Mouse (Mus musculus) kidney, embryonic 14.5 days (tissue): ENCODE measurements around the gene Supt20. TPM values are rescaled to one million over a fixed set of nuclear protein-coding genes. Genes with fewer than 3 reads are reported as not detected.

ENCODE experiments used
- ATAC-seq: fragments of 200-750 bp; cut with Nextera tagmentation; 2 replicates; pipeline ENCODE4 v1.8.0; 2017; ENCODE audit warnings: moderate number of reproducible peaks, mild to moderate bottlenecking, moderate TSS enrichment, moderate library complexity; ENCODE audit not compliant: low FRiP score, low TSS enrichment
- H3K27ac ChIP-seq: fragments of 300-500 bp; sonication (generic); 2 replicates; pipeline ENCODE4 v1.5.1; 2014; ENCODE audit warnings: low read depth, mild to moderate bottlenecking, low read length, moderate library complexity, mixed read lengths
- H3K27me3 ChIP-seq: fragments of 300-500 bp; sonication (generic); 2 replicates; pipeline ENCODE4 v1.6.1; 2014; ENCODE audit warnings: mild to moderate bottlenecking, low read length; ENCODE audit not compliant: control insufficient read depth, insufficient read depth
- H3K36me3 ChIP-seq: fragments of 300-500 bp; sonication (generic); 2 replicates; pipeline ENCODE4 v1.6.1; 2014; ENCODE audit warnings: low read length, mixed read lengths; ENCODE audit not compliant: control insufficient read depth, insufficient read depth
- H3K4me1 ChIP-seq: fragments of 300-500 bp; sonication (generic); 2 replicates; pipeline ENCODE4 v1.6.1; 2014; ENCODE audit warnings: low read length, mixed read lengths; ENCODE audit not compliant: control insufficient read depth, insufficient read depth
- H3K4me2 ChIP-seq: fragments of 300-500 bp; sonication (generic); replicated peaks from 2 replicates; pipeline ENCODE4 v1.6.1; 2014; ENCODE audit warnings: low read depth, mild to moderate bottlenecking, low read length
- H3K4me3 ChIP-seq: fragments of 300-500 bp; sonication (generic); 2 replicates; pipeline ENCODE4 v1.5.1; 2014; ENCODE audit warnings: mild to moderate bottlenecking, low read length
- H3K9ac ChIP-seq: fragments of 300-500 bp; sonication (generic); 2 replicates; pipeline ENCODE4 v1.6.1; 2014; ENCODE audit warnings: low read depth, mild to moderate bottlenecking, low read length, moderate library complexity
- H3K9me3 ChIP-seq: fragments of 300-500 bp; sonication (generic); 2 replicates; pipeline ENCODE4 v1.6.1; 2016; ENCODE audit warnings: low read length; ENCODE audit not compliant: control insufficient read depth
- WGBS: fragments of 180-500 bp; shearing (Covaris S2); extraction: QIAGEN DNeasy Blood & Tissue Kit; methylation state at CpG from one replicate; pipeline ENCODE4 v1.1.7; 2014; 5-methylcytosine and 5-hydroxymethylcytosine counted together
- polyA plus RNA-seq: library from polyadenylated mRNA; unstranded; fragments of >200 nt; fragmentation: Nextera tagmentation; extraction: Ambion mirVana; gene quantifications from 2 replicates; pipeline ENCODE4 v1.2.1, GENCODE M21; 2014

Supt20 gene
- polyA plus RNA-seq, 1 experiment from 2014 or later = 121 TPM

GRCm38 (mm10) chr3:54735247-54736046, 42.8 kb downstream of the Supt20 start, which contains the start of the genes Exosc8 and Alg5:
TSS of gene Exosc8 (minus strand) at chr3:54735393.
TSS of gene Alg5 (plus strand) at chr3:54735539.
- Histone ChIP-seq H3K27me3 (no peaks in the 10 kb centered on the region), H3K27ac (peak within 1 kb of the TSS; percentile 91), H3K4me3 (peak within 1 kb of the TSS; percentile 81), H3K9ac (peak within 1 kb of the TSS; percentile 89), H3K4me1 (peaks cover 10% of the 10 kb centered on the region; the same call in 1 of the 2 replicates), H3K9me3 (no peaks in the 10 kb centered on the region), H3K4me2 (peak within 1 kb of the TSS; percentile 81), H3K36me3 (peaks cover 38% of the 10 kb centered on the region)
- peak; percentile 92 for ATAC-seq
- under 1% methylated on average over 54 of the region's 65 CpGs for WGBS

GRCm38 (mm10) chr3:54736101-54736927, 43.7 kb downstream of the Supt20 start:
- Histone ChIP-seq H3K4me3 (peak overlapping the region; percentile 81), H3K4me1 (peaks cover 10% of the 10 kb centered on the region; the same call in 1 of the 2 replicates), H3K27ac (peak overlapping the region; percentile 91; the same call in 1 of the 2 replicates), H3K9me3 (no peaks in the 10 kb centered on the region), H3K27me3 (no peaks in the 10 kb centered on the region), H3K9ac (peak overlapping the region; percentile 89), H3K36me3 (peaks cover 38% of the 10 kb centered on the region), H3K4me2 (peak overlapping the region; percentile 81)
- no peak for ATAC-seq
- 52% methylated on average over 18 of the region's 18 CpGs for WGBS

- Histone ChIP-seq H3K4me2 (no peak overlapping the region), H3K36me3 (peaks cover 38% of the 10 kb centered on the region)
- ATAC-seq = no peak
Measured at GRCm38 (mm10) chr3:54737317-54737716, 44.7 kb downstream of the Supt20 start.

DNA sequence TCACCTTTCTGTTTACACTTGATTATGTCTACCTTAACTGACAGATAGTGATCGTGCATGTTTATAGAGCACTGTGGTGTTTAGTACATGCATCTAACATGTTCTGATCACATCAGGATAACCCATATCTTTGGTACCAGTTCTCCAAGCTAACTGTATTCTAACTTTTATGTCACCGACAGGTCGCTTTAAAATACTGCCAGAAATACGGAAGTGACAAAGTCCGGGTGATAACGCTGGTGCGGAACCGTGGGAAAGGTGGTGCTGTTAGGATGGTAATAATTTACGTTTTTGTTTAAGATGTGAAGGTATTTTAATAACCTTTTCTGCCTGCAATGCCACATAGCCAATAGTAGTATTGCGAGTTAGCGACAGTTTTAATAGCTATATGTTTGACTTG, 49.4 kb downstream of the Supt20 start:
- Histone ChIP-seq H3K9me3 (no peaks in the 10 kb centered on the region), H3K4me2 (no peak overlapping the region), H3K27ac (no peak overlapping the region), H3K9ac (no peak overlapping the region), H3K4me3 (no peak overlapping the region), H3K36me3 (peaks cover 73% of the 10 kb centered on the region), H3K4me1 (no peaks in the 10 kb centered on the region), H3K27me3 (no peaks in the 10 kb centered on the region)
- ATAC-seq = no peak
- WGBS = 92% methylated on average over 11 of the region's 11 CpGs

More at GRCm38 (mm10) chr3:54737317-54737716, 44.7 kb downstream of the Supt20 start:
- Histone ChIP-seq H3K4me1 (peaks cover 10% of the 10 kb centered on the region; the same call in 1 of the 2 replicates), H3K4me3 (no peak overlapping the region), H3K9ac (no peak overlapping the region), H3K9me3 (no peaks in the 10 kb centered on the region), H3K27ac (no peak overlapping the region), H3K27me3 (no peaks in the 10 kb centered on the region)
- WGBS = 94% methylated on average over 8 of the region's 8 CpGs

DNA sequence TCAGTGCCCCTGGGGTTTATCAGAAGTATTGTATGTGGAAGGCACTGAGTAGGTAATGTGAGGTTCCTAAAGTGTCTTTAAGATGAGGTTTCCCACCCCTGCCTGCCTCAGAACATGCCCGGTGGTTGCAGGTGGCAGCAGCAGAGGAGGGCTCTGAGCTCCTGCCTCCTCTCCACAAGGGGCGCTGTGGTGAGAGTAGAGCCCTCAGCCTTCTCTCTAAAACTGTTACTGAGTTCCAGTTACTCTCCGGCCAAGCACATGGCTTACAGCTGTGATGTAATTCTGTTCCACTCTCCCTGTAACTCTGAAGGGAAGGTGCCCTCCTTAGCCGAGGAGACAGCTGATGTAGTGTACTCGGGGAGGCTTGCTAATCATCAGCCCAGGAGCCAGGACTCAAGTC, 53.2 kb downstream of the Supt20 start:
- H3K27me3 ChIP-seq = no peaks in the 10 kb centered on the region
- H3K4me1 ChIP-seq = no peaks in the 10 kb centered on the region
- H3K9ac ChIP-seq = no peak overlapping the region
- H3K36me3 ChIP-seq = peaks cover 95% of the 10 kb centered on the region
- ATAC-seq = peak; percentile 39; the same call in 1 of the 2 replicates
- 60% methylated on average over 5 of the region's 5 CpGs for WGBS
- H3K27ac ChIP-seq = no peak overlapping the region
- H3K9me3 ChIP-seq = no peaks in the 10 kb centered on the region
- H3K4me3 ChIP-seq = no peak overlapping the region
- no peak overlapping the region for H3K4me2 ChIP-seq

- ATAC-seq = no peak
- Histone ChIP-seq H3K9ac (no peak overlapping the region), H3K4me2 (no peak overlapping the region), H3K4me3 (no peak overlapping the region), H3K4me1 (peaks cover 9% of the 10 kb centered on the region; the same call in 1 of the 2 replicates), H3K27ac (no peak overlapping the region), H3K9me3 (no peaks in the 10 kb centered on the region), H3K27me3 (no peaks in the 10 kb centered on the region), H3K36me3 (peaks cover 25% of the 10 kb centered on the region)
- 64% methylated on average over 4 of the region's 4 CpGs for WGBS
Measured at GRCm38 (mm10) chr3:54753411-54753810, 60.8 kb downstream of the Supt20 start.

- H3K9ac ChIP-seq = peak within 1 kb of the TSS; percentile 76
- no peaks in the 10 kb centered on the region for H3K9me3 ChIP-seq
- H3K36me3 ChIP-seq = peaks cover 5% of the 10 kb centered on the region
- WGBS = under 1% methylated on average over 65 of the region's 66 CpGs
- peak within 1 kb of the TSS; percentile 99 for H3K4me2 ChIP-seq
- peak within 1 kb of the TSS; percentile 71 for H3K4me3 ChIP-seq
- peak; percentile 89 for ATAC-seq
- H3K4me1 ChIP-seq = peaks cover 9% of the 10 kb centered on the region; the same call in 1 of the 2 replicates
- no peaks in the 10 kb centered on the region for H3K27me3 ChIP-seq
- peak within 1 kb of the TSS; percentile 76 for H3K27ac ChIP-seq
Measured at GRCm38 (mm10) chr3:54755145-54756041, 62.8 kb downstream of the Supt20 start, which contains the start of gene Smad9. TSS of gene Smad9 (plus strand) at chr3:54755582.

- H3K36me3 ChIP-seq = 0 out of 2 replicates have a peak, but pooled peaks cover 2% of the 10 kb centered on the region
- H3K4me2 ChIP-seq = peak overlapping the region; percentile 99
- H3K27me3 ChIP-seq = no peaks in the 10 kb centered on the region
- 0% methylated on average over 11 of the region's 11 CpGs for WGBS
- no peaks in the 10 kb centered on the region for H3K9me3 ChIP-seq
- peaks cover 9% of the 10 kb centered on the region; the same call in 1 of the 2 replicates for H3K4me1 ChIP-seq
- H3K4me3 ChIP-seq = peak overlapping the region; percentile 71
- peak; percentile 48; the same call in 1 of the 2 replicates for ATAC-seq
- H3K27ac ChIP-seq = peak overlapping the region; percentile 76
- peak overlapping the region; percentile 76; the same call in 1 of the 2 replicates for H3K9ac ChIP-seq
Measured at GRCm38 (mm10) chr3:54756058-54756457, 63.5 kb downstream of the Supt20 start.
